Mouse (Mus musculus): ENCODE measurements around the gene Emilin2. TPM values are rescaled to one million over a fixed set of nuclear protein-coding genes. Genes with fewer than 3 reads are reported as not detected.

The Emilin2 gene
- total RNA-seq (2021) (10 to 100 TPM; 43.3 to 43.5 TPM), polyA plus RNA-seq (2012; rRNA removed) (37.2 and 39.3 TPM in 2 replicates)
- long read RNA-seq, transcript Emilin2-203 (8 exons, 3,939 nt), result major isoform, 44 of 61 reads
- long read RNA-seq, partial matches to known transcripts, result 6 of 61 reads
- long read RNA-seq, other reads (novel, unspliced or antisense), result 6 of 61 reads

DNA sequence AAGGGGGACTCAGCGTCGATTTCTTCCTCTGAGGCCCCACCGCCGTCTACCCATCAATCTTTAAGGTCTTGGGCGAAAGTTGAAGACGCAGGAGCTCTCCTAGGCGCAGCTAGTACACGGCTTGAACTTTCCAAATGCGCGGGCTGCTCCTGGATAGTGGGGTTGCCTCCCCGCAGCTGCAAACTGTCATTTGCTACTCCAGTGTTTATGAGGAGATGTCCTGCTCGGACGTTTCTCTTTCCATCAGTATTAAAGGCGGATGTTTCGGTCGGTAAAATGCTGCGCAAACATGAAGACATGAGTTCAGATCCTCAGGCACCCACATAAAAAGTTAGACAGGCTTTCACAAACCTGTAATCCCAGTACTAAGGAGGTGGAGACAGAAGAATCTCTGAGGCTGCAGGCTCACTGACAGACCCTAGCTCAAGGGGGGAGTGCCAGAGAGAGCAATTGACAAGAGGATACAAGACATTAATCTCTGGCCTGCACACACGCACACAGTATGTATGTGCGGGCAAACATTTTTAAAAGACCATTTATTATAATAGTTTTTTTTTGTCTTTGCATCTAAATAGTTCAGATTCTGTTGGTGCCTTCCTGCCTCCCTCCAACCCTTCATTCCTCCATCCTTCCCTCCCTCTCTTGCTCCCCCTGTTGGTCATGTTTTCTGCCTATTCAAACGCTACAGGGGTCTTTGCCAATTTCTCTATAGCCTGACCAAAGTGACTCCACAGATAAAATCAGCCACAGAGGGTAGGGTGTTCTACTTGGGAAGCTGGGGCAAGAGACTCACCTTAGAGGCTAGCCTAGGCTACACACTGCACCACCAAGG is at the start of gene Emilin2:
Gene Emilin2 (minus strand): TSS at position 639 of the 832 bp plus-strand sequence.
- peak within 1 kb of the TSS; percentile 83 for H3K9ac ChIP-seq (ENCODE audit: low read depth, low read length)
- no peaks in the 10 kb centered on the region; the same call in 1 of the 2 replicates for H3K27me3 ChIP-seq (ENCODE audit: control insufficient read depth, insufficient read depth, low read length)
- intact Hi-C loops (cut with DNase I), result loop anchor here (2.0 kb wide), 1 partner anchor 57 kb away; no protein-coding TSS in a partner anchor
- H3K4me3 ChIP-seq, result peak within 1 kb of the TSS; percentile 63
- H3K4me1 ChIP-seq (ENCODE audit: control insufficient read depth, insufficient read depth, low read length), result peaks cover 1% of the 10 kb centered on the region; the same call in 1 of the 2 replicates
- H3K36me3 ChIP-seq (ENCODE audit: control insufficient read depth, insufficient read depth, low read length), result no peaks in the 10 kb centered on the region
- H3K79me2 ChIP-seq (replicated peaks; ENCODE audit: control insufficient read depth, insufficient read depth, low read length), result no peaks in the 10 kb centered on the region
- no peak for DNase-seq
- TF ChIP-seq POLR2A (IDR thresholded peaks at IDR 0.05; ENCODE audit: insufficient read depth, low read depth, low read length), result no peak
- peak; percentile 57 for TF ChIP-seq CTCF (IDR thresholded peaks at IDR 0.05)
- 27% methylated on average over 20 of the region's 20 CpGs for WGBS
- peak within 1 kb of the TSS; percentile 67 for H3K27ac ChIP-seq

DNA sequence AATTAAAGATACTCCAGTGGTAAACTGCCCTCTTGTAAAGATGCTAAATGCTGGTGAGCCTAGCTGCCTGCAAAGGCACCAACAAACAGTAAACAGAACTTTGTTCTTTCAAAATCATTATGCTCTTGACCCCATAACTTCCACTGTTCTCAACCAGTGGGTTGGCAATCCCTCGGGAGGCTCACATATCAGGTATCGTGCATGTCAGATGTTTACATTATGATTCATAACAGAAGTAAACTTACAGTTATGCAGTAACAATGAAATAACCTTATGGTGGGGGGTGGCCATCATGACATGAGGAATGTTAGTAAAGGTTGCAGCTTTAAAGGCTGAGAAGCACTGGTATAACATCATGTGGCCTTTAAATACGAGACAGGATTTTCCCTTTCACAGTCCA is 43.7 kb upstream of the Emilin2 start:
- WGBS, result 89% methylated on average over 3 of the region's 3 CpGs
- H3K4me3 ChIP-seq, result no peak overlapping the region
- peaks cover 2% of the 10 kb centered on the region; the same call in 1 of the 2 replicates for H3K36me3 ChIP-seq (ENCODE audit: control insufficient read depth, insufficient read depth, low read length)
- intact Hi-C loops (cut with DNase I), result no loop called here
- no peak overlapping the region for H3K9ac ChIP-seq (ENCODE audit: low read depth, low read length)
- DNase-seq, result no peak
- no peaks in the 10 kb centered on the region for H3K27me3 ChIP-seq (ENCODE audit: control insufficient read depth, insufficient read depth, low read length)
- H3K4me1 ChIP-seq (ENCODE audit: control insufficient read depth, insufficient read depth, low read length), result no peaks in the 10 kb centered on the region
- no peaks in the 10 kb centered on the region for H3K79me2 ChIP-seq (replicated peaks; ENCODE audit: control insufficient read depth, insufficient read depth, low read length)
- H3K27ac ChIP-seq, result no peak overlapping the region
- no peak for TF ChIP-seq EP300 (IDR thresholded peaks at IDR 0.05; ENCODE audit: insufficient read depth, low read depth, low read length)
- TF ChIP-seq CTCF (IDR thresholded peaks at IDR 0.05), result no peak

DNA sequence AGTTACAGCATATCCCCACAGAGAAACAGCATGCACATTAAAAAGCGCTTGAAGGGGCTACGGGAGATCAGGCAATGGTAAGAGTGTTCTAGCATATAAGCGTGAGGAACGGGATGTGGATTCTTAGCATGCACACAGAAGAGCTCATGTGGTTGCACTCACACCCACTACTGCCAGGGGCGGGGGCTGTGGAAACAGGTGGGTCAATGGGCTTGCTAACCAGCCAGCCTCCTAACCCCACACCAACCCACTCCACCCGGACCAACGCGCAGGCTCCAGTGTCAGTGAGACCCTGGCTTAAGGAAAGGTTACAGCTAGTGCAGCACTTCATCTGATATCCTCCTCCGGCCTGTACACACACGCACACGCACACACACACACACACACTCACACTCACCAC is 42.4 kb upstream of the Emilin2 start:
- no peaks in the 10 kb centered on the region for H3K4me1 ChIP-seq (ENCODE audit: control insufficient read depth, insufficient read depth, low read length)
- WGBS, result 97% methylated on average over 11 of the region's 11 CpGs
- H3K36me3 ChIP-seq (ENCODE audit: control insufficient read depth, insufficient read depth, low read length), result peaks cover 2% of the 10 kb centered on the region; the same call in 1 of the 2 replicates
- no peak overlapping the region for H3K9ac ChIP-seq (ENCODE audit: low read depth, low read length)
- no peaks in the 10 kb centered on the region for H3K27me3 ChIP-seq (ENCODE audit: control insufficient read depth, insufficient read depth, low read length)
- no peak overlapping the region for H3K4me3 ChIP-seq
- no peak for DNase-seq
- H3K27ac ChIP-seq, result no peak overlapping the region
- no peaks in the 10 kb centered on the region for H3K79me2 ChIP-seq (replicated peaks; ENCODE audit: control insufficient read depth, insufficient read depth, low read length)
- intact Hi-C loops (cut with DNase I), result no loop called here
- TF ChIP-seq POLR2A (IDR thresholded peaks at IDR 0.05; ENCODE audit: insufficient read depth, low read depth, low read length) (no peak), EP300 (IDR thresholded peaks at IDR 0.05; ENCODE audit: insufficient read depth, low read depth, low read length) (no peak), CTCF (IDR thresholded peaks at IDR 0.05) (no peak)

DNA sequence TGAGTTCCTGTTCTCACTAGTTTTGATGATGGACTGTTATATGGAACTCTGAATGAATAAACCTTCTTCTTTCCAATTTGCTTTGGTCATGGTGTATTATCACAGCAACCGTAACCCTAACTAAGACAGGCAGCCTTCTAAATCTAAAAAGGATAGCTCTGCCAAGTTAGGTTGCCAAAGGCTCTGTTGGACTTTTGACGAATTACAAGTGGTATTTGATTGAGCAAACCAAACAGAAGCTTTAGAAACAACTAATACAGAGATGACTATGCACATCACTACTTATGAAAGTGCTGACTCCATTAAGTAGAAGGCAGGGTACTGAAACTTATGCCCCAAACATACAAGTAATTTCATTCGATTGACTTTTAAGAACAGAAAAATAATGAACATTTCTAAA is 36.4 kb upstream of the Emilin2 start:
- DNase-seq, result no peak
- H3K36me3 ChIP-seq (ENCODE audit: control insufficient read depth, insufficient read depth, low read length), result no peaks in the 10 kb centered on the region
- H3K9ac ChIP-seq (ENCODE audit: low read depth, low read length), result no peak overlapping the region
- H3K4me1 ChIP-seq (ENCODE audit: control insufficient read depth, insufficient read depth, low read length), result no peaks in the 10 kb centered on the region
- H3K27me3 ChIP-seq (ENCODE audit: control insufficient read depth, insufficient read depth, low read length), result no peaks in the 10 kb centered on the region
- no peaks in the 10 kb centered on the region; the same call in 1 of the 2 replicates for H3K79me2 ChIP-seq (replicated peaks; ENCODE audit: control insufficient read depth, insufficient read depth, low read length)
- no peak overlapping the region for H3K27ac ChIP-seq
- TF ChIP-seq CTCF (IDR thresholded peaks at IDR 0.05) (no peak), POLR2A (IDR thresholded peaks at IDR 0.05; ENCODE audit: insufficient read depth, low read depth, low read length) (no peak), EP300 (IDR thresholded peaks at IDR 0.05; ENCODE audit: insufficient read depth, low read depth, low read length) (no peak)
- intact Hi-C loops (cut with DNase I), result no loop called here
- no peak overlapping the region for H3K4me3 ChIP-seq
- 70% methylated on average over 3 of the region's 3 CpGs for WGBS

DNA sequence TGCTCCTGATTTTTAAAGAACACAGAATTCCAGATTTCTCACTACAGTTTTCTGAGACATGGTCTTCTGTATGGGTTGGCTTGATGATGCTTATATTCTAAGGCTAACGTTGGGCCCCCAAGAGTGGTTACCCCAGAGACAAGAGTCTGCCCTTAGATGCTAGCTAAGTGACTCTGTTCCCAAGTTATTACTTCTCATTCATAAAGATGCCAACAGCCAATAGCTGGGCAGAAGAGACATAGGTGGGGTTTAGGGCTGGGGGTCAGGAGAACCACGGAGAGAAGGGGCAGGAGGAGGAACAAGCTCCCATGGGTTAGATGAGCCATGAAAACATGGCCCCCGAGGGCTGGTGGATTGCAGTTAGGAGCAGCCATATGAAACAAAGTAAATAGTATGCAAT is 30.2 kb upstream of the Emilin2 start:
- no peaks in the 10 kb centered on the region for H3K27me3 ChIP-seq (ENCODE audit: control insufficient read depth, insufficient read depth, low read length)
- no peaks in the 10 kb centered on the region for H3K36me3 ChIP-seq (ENCODE audit: control insufficient read depth, insufficient read depth, low read length)
- 94% methylated on average over 3 of the region's 3 CpGs for WGBS
- H3K79me2 ChIP-seq (replicated peaks; ENCODE audit: control insufficient read depth, insufficient read depth, low read length), result no peaks in the 10 kb centered on the region; the same call in 1 of the 2 replicates
- intact Hi-C loops (cut with DNase I), result no loop called here
- H3K4me1 ChIP-seq (ENCODE audit: control insufficient read depth, insufficient read depth, low read length), result no peaks in the 10 kb centered on the region
- no peak overlapping the region for H3K9ac ChIP-seq (ENCODE audit: low read depth, low read length)
- DNase-seq, result no peak
- H3K4me3 ChIP-seq, result no peak overlapping the region
- TF ChIP-seq CTCF (IDR thresholded peaks at IDR 0.05) (no peak), POLR2A (IDR thresholded peaks at IDR 0.05; ENCODE audit: insufficient read depth, low read depth, low read length) (no peak), EP300 (IDR thresholded peaks at IDR 0.05; ENCODE audit: insufficient read depth, low read depth, low read length) (no peak)
- no peak overlapping the region for H3K27ac ChIP-seq

DNA sequence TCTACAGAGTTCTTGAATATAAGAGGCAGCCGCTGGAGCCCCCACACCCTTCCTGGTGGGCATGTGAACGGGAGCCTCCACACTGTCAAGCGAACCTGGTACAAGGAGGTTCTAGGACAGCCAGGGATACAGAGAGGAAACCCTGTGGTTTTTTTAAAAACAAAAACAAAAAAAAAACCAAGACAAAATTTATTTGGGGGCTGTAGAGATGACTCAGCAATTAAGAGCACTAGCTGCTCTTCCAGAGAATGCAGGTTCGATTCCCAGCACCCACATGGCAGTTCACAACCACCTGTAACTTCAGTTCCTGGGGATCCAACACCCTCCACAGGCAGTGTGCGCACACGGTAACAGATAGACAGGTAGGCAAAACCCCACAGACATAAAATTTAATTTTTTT is 26.8 kb upstream of the Emilin2 start:
- DNase-seq, result no peak
- no peaks in the 10 kb centered on the region for H3K79me2 ChIP-seq (replicated peaks; ENCODE audit: control insufficient read depth, insufficient read depth, low read length)
- 96% methylated on average over 6 of the region's 6 CpGs for WGBS
- intact Hi-C loops (cut with DNase I), result no loop called here
- H3K27me3 ChIP-seq (ENCODE audit: control insufficient read depth, insufficient read depth, low read length), result no peaks in the 10 kb centered on the region
- H3K36me3 ChIP-seq (ENCODE audit: control insufficient read depth, insufficient read depth, low read length), result no peaks in the 10 kb centered on the region
- TF ChIP-seq EP300 (IDR thresholded peaks at IDR 0.05; ENCODE audit: insufficient read depth, low read depth, low read length) (no peak), POLR2A (IDR thresholded peaks at IDR 0.05; ENCODE audit: insufficient read depth, low read depth, low read length) (no peak), CTCF (IDR thresholded peaks at IDR 0.05) (no peak)
- no peak overlapping the region for H3K27ac ChIP-seq
- no peak overlapping the region for H3K9ac ChIP-seq (ENCODE audit: low read depth, low read length)
- H3K4me3 ChIP-seq, result no peak overlapping the region
- H3K4me1 ChIP-seq (ENCODE audit: control insufficient read depth, insufficient read depth, low read length), result no peaks in the 10 kb centered on the region
